Mouse (Mus musculus) cerebellum, adult 2 months (tissue): ENCODE data around the gene Stx16.

ENCODE experiments used
- CTCF ChIP-seq: fragments of 200-500 bp; IDR thresholded peaks from 2 replicates; pipeline ENCODE4 v1.5.1; 2011; ENCODE audit warnings: low read depth, mild to moderate bottlenecking, control low read depth, low read length, moderate library complexity, borderline replicate concordance; ENCODE audit not compliant: insufficient read depth
- POLR2A ChIP-seq: fragments of 200-500 bp; IDR thresholded peaks from 2 replicates; pipeline ENCODE4 v1.6.1; 2011; ENCODE audit warnings: low read length, control low read depth, borderline replicate concordance; ENCODE audit not compliant: insufficient read depth

GRCm38 (mm10) chr2:174107375-174107774, 31.3 kb downstream of the Stx16 start:
- TF ChIP-seq CTCF (no peak), POLR2A (no peak)
